Mouse (Mus musculus): ENCODE data around the gene Gm20696.

DNA sequence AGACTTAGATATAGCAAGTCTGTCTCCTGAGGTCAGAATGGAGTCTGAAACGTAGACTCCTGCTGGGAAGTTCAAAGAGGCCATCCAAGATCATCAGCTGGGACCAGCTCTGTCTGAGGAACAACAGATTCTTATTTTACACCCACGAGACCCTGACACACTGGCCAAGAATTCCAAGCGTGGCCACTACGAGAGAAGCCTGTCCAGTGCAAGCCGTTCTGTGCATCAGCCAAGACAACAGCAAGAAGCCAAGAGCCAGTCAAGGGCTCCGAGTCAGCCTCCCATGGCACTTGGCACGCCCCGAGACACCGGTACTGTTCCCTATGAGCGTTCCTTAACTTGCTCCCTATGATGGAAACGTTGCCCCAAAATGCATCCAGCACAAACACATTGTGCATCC is 338.9 kb downstream of the Gm20696 start:
- no peak for TF ChIP-seq POLR2A (IDR thresholded peaks at IDR 0.05; ENCODE audit: borderline replicate concordance, insufficient read depth, low read length)
- TF ChIP-seq CTCF (IDR thresholded peaks at IDR 0.05; ENCODE audit: borderline replicate concordance, insufficient read depth, low read depth, low read length): no peak

Measured in cerebellum, adult 2 months (tissue).